Mouse (Mus musculus) forebrain, postnatal 0 days (tissue): ENCODE measurements around the gene Gm20715. TPM values are rescaled to one million over a fixed set of nuclear protein-coding genes. Genes with fewer than 3 reads are reported as not detected.
A peak's percentile ranks its signal among the peaks of the same experiment; 100 is the strongest.

ENCODE experiments used
- ATAC-seq: fragments of 200-750 bp; cut with Nextera tagmentation; 2 replicates; pipeline ENCODE4 v1.8.0; 2017; ENCODE audit warnings: mild to moderate bottlenecking, moderate library complexity
- DNase-seq: peaks from one replicate; pipeline ENCODE4 v3.0.0-alpha.2; 2015
- H3K27ac ChIP-seq: fragments of 300-500 bp; sonication (generic); 2 replicates; pipeline ENCODE4 v1.5.1; 2014; ENCODE audit warnings: low read depth, mild to moderate bottlenecking, antibody characterized with exemption, low read length, moderate library complexity, mixed read lengths
- H3K27me3 ChIP-seq: fragments of 300-500 bp; sonication (generic); 2 replicates; pipeline ENCODE4 v1.6.1; 2014; ENCODE audit warnings: mild to moderate bottlenecking, low read length, mixed read lengths; ENCODE audit not compliant: insufficient read depth
- H3K36me3 ChIP-seq: fragments of 300-500 bp; sonication (generic); 2 replicates; pipeline ENCODE4 v1.6.1; 2014; ENCODE audit warnings: mild to moderate bottlenecking, moderate library complexity; ENCODE audit not compliant: insufficient read depth
- H3K4me1 ChIP-seq: fragments of 300-500 bp; sonication (generic); 2 replicates; pipeline ENCODE4 v1.6.1; 2014; ENCODE audit warnings: antibody characterized with exemption; ENCODE audit not compliant: insufficient read depth
- H3K4me2 ChIP-seq: fragments of 300-500 bp; sonication (generic); 2 replicates; pipeline ENCODE4 v1.6.1; 2014; ENCODE audit warnings: low read depth, mild to moderate bottlenecking, moderate library complexity
- H3K4me3 ChIP-seq: fragments of 300-500 bp; sonication (generic); 2 replicates; pipeline ENCODE4 v1.5.1; 2014; ENCODE audit warnings: low read depth, low read length, mixed read lengths
- H3K9ac ChIP-seq: fragments of 300-500 bp; sonication (generic); 2 replicates; pipeline ENCODE4 v1.6.1; 2014; ENCODE audit warnings: mild to moderate bottlenecking
- H3K9me3 ChIP-seq: fragments of 300-500 bp; sonication (generic); 2 replicates; pipeline ENCODE4 v1.6.1; 2016; ENCODE audit warnings: low read length
- CTCF ChIP-seq: sonication (generic); IDR thresholded peaks from 2 replicates; pipeline ENCODE4 v1.5.1; 2016; ENCODE audit warnings: antibody characterized with exemption, control low read depth, low read depth
- WGBS: fragments of 180-500 bp; shearing (Covaris S2); extraction: QIAGEN DNeasy Blood & Tissue Kit; methylation state at CpG from one replicate; pipeline ENCODE4 v1.1.7; 2014; 5-methylcytosine and 5-hydroxymethylcytosine counted together
- polyA plus RNA-seq: library from polyadenylated mRNA; unstranded; fragments of >200 nt; fragmentation: Nextera tagmentation; extraction: Ambion mirVana; gene quantifications from 2 replicates; pipeline ENCODE4 v1.2.1, GENCODE M21; 2015
- total RNA-seq: library from RNA; depleted of rRNA; stranded (reverse); fragments of >200 nt; gene quantifications from 2 replicates; pipeline ENCODE4 v1.2.3, GENCODE M21; 2014

Gm20715 gene
- total and polyA plus RNA-seq, 2 experiments from 2014 or later = 0.24 TPM; not detected in 1

GRCm38 (mm10) chr7:6415442-6415787 is 5.3 kb downstream of the Gm20715 start:
- Histone ChIP-seq H3K4me3 (peak overlapping the region; percentile 42), H3K36me3 (no peaks in the 10 kb centered on the region), H3K4me2 (peak overlapping the region; percentile 53), H3K9ac (peak overlapping the region; percentile 54), H3K27ac (no peak overlapping the region), H3K4me1 (no peaks in the 10 kb centered on the region), H3K9me3 (no peaks in the 10 kb centered on the region), H3K27me3 (no peaks in the 10 kb centered on the region)
- no peak for TF ChIP-seq CTCF
- 12% methylated on average over 8 of the region's 8 CpGs for WGBS
- ATAC-seq = peak; percentile 57; the same call in 1 of the 2 replicates
- no peak for DNase-seq

GRCm38 (mm10) chr7:6419894-6420293 is 9.8 kb downstream of the Gm20715 start:
- no peak for DNase-seq
- H3K27ac ChIP-seq = no peak overlapping the region

GRCm38 (mm10) chr7:6429381-6429780 is 19.3 kb downstream of the Gm20715 start:
- no peak overlapping the region for H3K4me3 ChIP-seq
- H3K9me3 ChIP-seq = no peaks in the 10 kb centered on the region
- no peak overlapping the region for H3K4me2 ChIP-seq
- no peak for ATAC-seq
- H3K36me3 ChIP-seq = 0 out of 2 replicates have a peak, but pooled peaks cover 3% of the 10 kb centered on the region
- no peaks in the 10 kb centered on the region for H3K27me3 ChIP-seq
- H3K4me1 ChIP-seq = no peaks in the 10 kb centered on the region
- no peak overlapping the region for H3K27ac ChIP-seq
- no peak for DNase-seq
- 90% methylated on average over 3 of the region's 3 CpGs for WGBS
- no peak for TF ChIP-seq CTCF
- H3K9ac ChIP-seq = no peak overlapping the region

More at GRCm38 (mm10) chr7:6419894-6420293, 9.8 kb downstream of the Gm20715 start:
- no peak overlapping the region for H3K4me2 ChIP-seq
- no peaks in the 10 kb centered on the region for H3K9me3 ChIP-seq
- ATAC-seq = no peak
- H3K9ac ChIP-seq = no peak overlapping the region
- TF ChIP-seq CTCF = no peak
- H3K36me3 ChIP-seq = no peaks in the 10 kb centered on the region
- H3K4me1 ChIP-seq = no peaks in the 10 kb centered on the region
- no peak overlapping the region for H3K4me3 ChIP-seq
- WGBS = 74% methylated on average over 6 of the region's 6 CpGs
- H3K27me3 ChIP-seq = no peaks in the 10 kb centered on the region

- no peaks in the 10 kb centered on the region for H3K9me3 ChIP-seq
- H3K36me3 ChIP-seq = 0 out of 2 replicates have a peak, but pooled peaks cover 3% of the 10 kb centered on the region
- peak; percentile 47; the same call in 1 of the 2 replicates for TF ChIP-seq CTCF
- DNase-seq (peak; percentile 21), ATAC-seq (no peak)
- H3K27ac ChIP-seq = no peak overlapping the region
- H3K27me3 ChIP-seq = no peaks in the 10 kb centered on the region
- 37% methylated on average over 2 of the region's 2 CpGs for WGBS
- H3K4me2 ChIP-seq = no peak overlapping the region
- H3K4me1 ChIP-seq = peaks cover 6% of the 10 kb centered on the region; the same call in 1 of the 2 replicates
- no peak overlapping the region for H3K4me3 ChIP-seq
- H3K9ac ChIP-seq = no peak overlapping the region
These were observed 20.3 kb downstream of the Gm20715 start for GRCm38 (mm10) chr7:6430342-6430741.

GRCm38 (mm10) chr7:6438388-6438787 is 28.3 kb downstream of the Gm20715 start, which contains the start of gene Olfr1344:
Gene Olfr1344 (plus strand): TSS chr7:6438688.
- ATAC-seq = no peak
- H3K4me3 ChIP-seq = no peak within 1 kb of the TSS
- H3K27me3 ChIP-seq = no peaks in the 10 kb centered on the region
- no peaks in the 10 kb centered on the region for H3K9me3 ChIP-seq
- WGBS = 74% methylated on average over 3 of the region's 3 CpGs
- no peak within 1 kb of the TSS for H3K9ac ChIP-seq
- H3K27ac ChIP-seq = no peak within 1 kb of the TSS
- H3K4me1 ChIP-seq = peaks cover 8% of the 10 kb centered on the region; the same call in 1 of the 2 replicates
- TF ChIP-seq CTCF = no peak
- H3K36me3 ChIP-seq = no peaks in the 10 kb centered on the region
- no peak within 1 kb of the TSS for H3K4me2 ChIP-seq
- no peak for DNase-seq

GRCm38 (mm10) chr7:6441173-6441572 is 31.1 kb downstream of the Gm20715 start:
- DNase-seq = no peak
- Histone ChIP-seq H3K27ac (no peak overlapping the region), H3K27me3 (no peaks in the 10 kb centered on the region), H3K9ac (no peak overlapping the region), H3K4me1 (no peaks in the 10 kb centered on the region), H3K36me3 (no peaks in the 10 kb centered on the region), H3K4me3 (no peak overlapping the region), H3K4me2 (no peak overlapping the region), H3K9me3 (no peaks in the 10 kb centered on the region)
- no peak for TF ChIP-seq CTCF
- no peak for ATAC-seq
- 59% methylated on average over 2 of the region's 2 CpGs for WGBS

GRCm38 (mm10) chr7:6447771-6448170 is 37.7 kb downstream of the Gm20715 start:
- WGBS = 89% methylated on average over 5 of the region's 5 CpGs
- TF ChIP-seq CTCF = no peak
- no peak for ATAC-seq

More at GRCm38 (mm10) chr7:6447771-6448170, 37.7 kb downstream of the Gm20715 start:
- Histone ChIP-seq H3K4me1 (no peaks in the 10 kb centered on the region), H3K36me3 (no peaks in the 10 kb centered on the region), H3K4me2 (no peak overlapping the region), H3K27me3 (no peaks in the 10 kb centered on the region), H3K4me3 (no peak overlapping the region), H3K27ac (no peak overlapping the region), H3K9me3 (no peaks in the 10 kb centered on the region), H3K9ac (no peak overlapping the region)
- no peak for DNase-seq
